Mouse (Mus musculus) pancreas, adult 10 weeks (tissue): Measurements from ENCODE around the gene Gabrp. TPM values are rescaled to one million over a fixed set of nuclear protein-coding genes. Genes with fewer than 3 reads are reported as not detected.

Experiments used
- polyA plus RNA-seq: library from polyadenylated mRNA; stranded (reverse); fragments of 350-450 nt; fragmentation: Illumina TruSeq; extraction: RNeasy Lipid Tissue Mini Kit (QIAGEN cat#74804); gene quantifications from one replicate; pipeline ENCODE4 v1.2.3, GENCODE M21; 2015; ENCODE audit warnings: low read depth, low replicate concordance; ENCODE audit not compliant: insufficient read depth

Gene Gabrp
- 0.31 TPM for polyA plus RNA-seq

DNA sequence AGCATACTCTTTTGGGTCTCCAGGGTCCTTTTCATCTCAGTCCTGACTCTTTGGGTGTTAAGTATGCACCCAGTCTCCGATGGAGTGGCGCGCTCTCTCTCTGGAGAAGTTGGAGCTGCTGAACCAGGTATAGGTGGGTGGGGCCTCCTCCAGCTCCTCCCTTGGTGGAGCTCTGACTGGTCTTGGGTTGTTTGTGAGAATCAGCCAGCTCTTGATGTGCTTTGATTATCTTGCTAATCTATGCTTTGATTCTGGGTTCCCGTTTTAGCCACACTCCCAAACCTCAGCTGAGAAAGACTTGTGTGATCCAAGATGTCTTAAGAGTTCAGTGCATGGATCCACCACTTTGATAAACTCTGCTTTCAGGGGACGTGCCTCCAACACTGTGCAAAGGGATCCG is at the start of gene Gabrp:
Gene Gabrp (minus strand): TSS at position 101 of the 400 bp plus-strand sequence.

DNA sequence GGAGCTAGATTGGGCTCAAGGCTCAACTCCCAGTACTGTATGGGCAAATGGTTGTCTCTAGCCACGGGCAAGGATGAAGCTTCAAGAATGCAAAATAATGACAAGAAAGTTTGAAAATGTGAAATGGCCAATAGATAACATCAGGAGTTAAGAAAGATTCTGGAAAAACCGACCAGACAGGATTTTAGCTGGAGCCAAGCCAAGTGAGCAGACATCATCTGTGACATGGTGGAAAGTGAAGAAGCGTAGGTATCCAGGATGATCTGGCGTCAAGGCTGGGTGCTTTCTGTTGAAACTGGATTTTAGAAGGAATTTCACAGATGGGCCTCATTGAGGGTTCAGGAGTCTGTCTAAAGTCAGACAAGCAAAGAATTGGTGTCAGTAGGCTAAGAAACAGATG is 20.2 kb upstream of the Gabrp start, which contains the start of gene D130052B06Rik:
Gene D130052B06Rik (plus strand): TSS at position 317 of the 400 bp plus-strand sequence.

DNA sequence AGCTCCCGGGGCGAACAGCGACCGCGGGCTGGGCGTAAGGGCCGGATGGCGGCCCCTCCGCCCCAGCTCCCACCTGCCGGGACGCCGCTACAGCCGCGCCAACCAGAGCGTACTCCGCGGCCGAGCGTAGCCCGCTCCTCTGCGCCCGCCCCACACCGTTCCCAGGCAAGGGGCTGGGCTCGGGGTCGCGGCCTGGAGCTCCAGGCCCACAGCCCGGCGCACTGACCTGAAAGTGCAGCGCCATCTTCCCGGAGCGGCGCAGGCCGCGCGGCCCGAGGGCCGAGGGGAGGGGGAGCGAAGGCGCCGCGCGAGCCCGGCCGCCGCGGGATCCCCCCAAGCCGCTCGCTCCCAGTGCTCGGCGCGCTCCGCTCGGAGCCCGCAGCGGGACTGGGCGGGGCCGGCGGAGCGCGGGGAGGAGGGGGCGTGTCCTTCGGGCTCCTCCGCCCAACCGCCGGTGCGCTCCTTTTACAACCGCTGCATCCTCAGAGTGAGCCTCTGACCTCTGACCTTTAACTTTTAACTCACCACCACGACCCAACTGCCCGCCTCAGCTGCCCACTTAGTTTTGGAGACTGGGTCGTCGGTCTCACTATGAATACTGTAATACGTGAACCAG is 65.3 kb downstream of the Gabrp start, which contains the start of gene Ranbp17:
Gene Ranbp17 (minus strand): TSS at position 371 of the 616 bp plus-strand sequence.

Other genes with a start within 250 kb of the Gabrp start
- not detected for gene Ranbp17, start 65.2 kb downstream of the Gabrp start, polyA plus RNA-seq
- not detected for gene D130052B06Rik, start 20.3 kb upstream of the Gabrp start, polyA plus RNA-seq